Mouse (Mus musculus): Measurements from ENCODE around the gene Psmd13. TPM values are rescaled to one million over a fixed set of nuclear protein-coding genes. Genes with fewer than 3 reads are reported as not detected.

The Psmd13 gene
- polyA plus RNA-seq (2011; ENCODE audit: insufficient read depth, insufficient read length, low read depth, missing spikeins), result 246 and 251 TPM in 2 replicates

DNA sequence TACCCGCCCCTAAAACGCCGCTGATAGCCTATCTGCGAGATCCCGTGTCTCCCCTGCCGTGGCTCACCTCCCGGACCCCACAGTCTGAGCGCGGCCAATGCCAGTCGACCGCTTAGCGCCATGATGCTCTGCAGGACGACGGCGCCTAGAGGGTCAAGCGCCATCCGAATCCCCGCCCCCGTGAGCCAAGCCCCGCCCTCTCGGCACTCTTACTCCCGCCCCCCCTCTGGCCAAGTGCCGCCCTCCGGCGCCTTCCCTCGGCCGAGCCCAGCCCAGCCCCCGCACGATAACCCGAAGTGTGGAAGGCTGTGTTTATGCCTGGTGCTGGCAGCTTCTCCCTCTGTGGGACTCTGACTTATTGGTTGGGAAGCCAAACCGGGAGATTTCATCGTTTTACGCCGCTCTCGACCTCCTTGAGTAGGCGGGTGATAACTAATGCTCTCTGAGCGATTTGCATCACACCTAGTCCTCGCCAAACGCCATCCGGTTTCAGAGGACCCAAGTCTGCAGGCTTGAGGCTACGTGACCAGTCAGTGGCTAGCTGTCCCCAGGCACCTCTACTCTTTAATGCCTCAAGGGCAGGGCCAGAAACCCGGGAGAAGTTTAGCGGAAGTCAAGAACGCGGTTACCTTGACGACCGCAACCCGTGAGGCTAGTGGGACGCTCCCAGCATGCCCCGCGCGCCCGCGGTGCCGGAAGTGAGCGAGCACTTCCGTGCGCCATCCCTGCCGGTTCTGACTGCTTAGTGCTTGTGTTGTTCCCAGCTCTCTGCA, at the start of gene Psmd13, which contains the start of gene Sirt3:
Psmd13 (plus strand) TSS at position 273 of the 773 bp plus-strand sequence.
Sirt3 (minus strand) TSS at position 614 of the 773 bp plus-strand sequence.
- Histone ChIP-seq H3K9ac (ENCODE audit: low read depth, poor library complexity, severe bottlenecking) (peak within 1 kb of the TSS; percentile 59), H3K27ac (ENCODE audit: insufficient read depth, low read length) (peak within 1 kb of the TSS; percentile 7; the same call in 1 of the 2 replicates), H3K9me3 (replicated peaks; ENCODE audit: control insufficient read depth, insufficient read depth, low read length, poor library complexity, severe bottlenecking) (no peaks in the 10 kb centered on the region), H3K36me3 (ENCODE audit: control insufficient read depth, insufficient read depth, low read length, poor library complexity, severe bottlenecking) (peaks cover 7% of the 10 kb centered on the region), H3K4me3 (ENCODE audit: low read depth, low read length) (peak within 1 kb of the TSS; percentile 96), H3K4me1 (ENCODE audit: control insufficient read depth, insufficient read depth, low read length) (no peaks in the 10 kb centered on the region), H3K27me3 (ENCODE audit: control insufficient read depth, insufficient read depth, low read length, poor library complexity, severe bottlenecking) (no peaks in the 10 kb centered on the region)
- no peak for TF ChIP-seq CTCF (IDR thresholded peaks at IDR 0.05; ENCODE audit: low read depth, low read length)
- TF ChIP-seq POLR2A (IDR thresholded peaks at IDR 0.05; ENCODE audit: insufficient read depth, low read length), result peak; percentile 39
- 0 out of 2 replicates have a peak, but pooled peaks have one; percentile 5 for TF ChIP-seq EP300 (IDR thresholded peaks at IDR 0.05; ENCODE audit: insufficient read depth, low read depth, low read length)

DNA sequence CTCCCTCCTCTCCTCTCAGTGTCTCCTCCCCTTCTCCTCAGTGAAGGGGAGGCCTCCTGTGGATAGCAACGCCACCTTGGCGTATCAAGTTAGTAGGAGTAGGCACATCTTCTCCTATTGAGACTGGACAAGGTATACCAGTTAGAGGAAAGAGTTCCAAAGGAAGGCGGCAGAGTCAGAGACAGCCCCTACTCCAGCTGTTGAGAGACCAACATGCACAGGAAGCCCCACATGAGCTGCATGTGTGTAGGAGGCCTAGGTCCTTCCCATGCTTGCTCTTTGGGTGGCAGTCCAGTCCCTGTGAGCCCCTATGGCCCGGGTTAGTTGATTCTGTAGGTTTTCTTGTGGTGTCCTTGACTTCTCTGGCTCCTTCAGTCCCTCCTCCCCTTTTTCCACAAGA, 48.4 kb upstream of the Psmd13 start:
- Histone ChIP-seq H3K27ac (ENCODE audit: insufficient read depth, low read length) (no peak overlapping the region), H3K9ac (ENCODE audit: low read depth, poor library complexity, severe bottlenecking) (no peak overlapping the region), H3K36me3 (ENCODE audit: control insufficient read depth, insufficient read depth, low read length, poor library complexity, severe bottlenecking) (no peaks in the 10 kb centered on the region), H3K27me3 (ENCODE audit: control insufficient read depth, insufficient read depth, low read length, poor library complexity, severe bottlenecking) (no peaks in the 10 kb centered on the region), H3K9me3 (replicated peaks; ENCODE audit: control insufficient read depth, insufficient read depth, low read length, poor library complexity, severe bottlenecking) (no peaks in the 10 kb centered on the region), H3K4me1 (ENCODE audit: control insufficient read depth, insufficient read depth, low read length) (peaks cover 2% of the 10 kb centered on the region), H3K4me3 (ENCODE audit: low read depth, low read length) (no peak overlapping the region)
- TF ChIP-seq EP300 (IDR thresholded peaks at IDR 0.05; ENCODE audit: insufficient read depth, low read depth, low read length) (no peak), CTCF (IDR thresholded peaks at IDR 0.05; ENCODE audit: low read depth, low read length) (no peak), POLR2A (IDR thresholded peaks at IDR 0.05; ENCODE audit: insufficient read depth, low read length) (no peak)

DNA sequence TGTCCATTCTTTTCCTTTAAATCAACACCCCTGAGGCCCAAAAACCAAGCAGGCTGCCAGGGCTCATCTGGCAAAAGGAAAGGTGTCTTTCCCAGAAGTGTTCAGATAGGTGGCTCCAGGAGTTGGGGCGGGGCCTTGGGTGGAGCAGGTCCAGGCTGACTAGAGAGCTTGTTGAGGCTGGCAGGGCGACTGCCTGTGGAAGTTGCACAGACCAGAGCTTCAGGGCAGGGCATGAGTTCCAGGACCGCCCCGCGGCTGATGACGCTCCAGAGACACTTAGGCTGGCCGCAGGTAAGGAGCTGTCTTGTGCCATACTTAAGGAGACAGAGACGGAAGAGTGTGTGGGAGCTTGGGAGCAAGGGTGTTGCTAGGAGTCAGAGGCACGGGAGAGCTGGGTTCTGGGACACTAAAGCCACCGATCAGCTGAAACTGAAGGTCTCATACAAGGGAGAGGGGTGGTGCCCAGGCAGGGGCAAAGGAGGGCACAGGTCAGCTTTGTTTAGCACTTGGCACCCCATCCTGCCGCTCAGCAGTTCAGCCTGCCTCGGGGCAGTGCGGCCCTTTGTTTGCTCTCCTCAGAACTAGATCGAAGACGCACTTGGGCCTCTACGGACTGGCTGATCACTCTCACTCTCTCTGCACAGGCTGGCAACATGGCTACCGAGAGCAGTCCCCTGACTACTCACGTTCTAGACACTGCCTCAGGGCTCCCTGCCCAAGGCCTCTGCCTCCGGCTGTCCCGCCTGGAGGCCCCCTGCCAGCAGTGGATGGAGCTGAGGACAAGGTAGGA, 46.6 kb upstream of the Psmd13 start, which contains the start of gene Urah:
Urah (plus strand) TSS at position 51 of the 790 bp plus-strand sequence.
- peak within 1 kb of the TSS; percentile 37 for H3K9ac ChIP-seq (ENCODE audit: low read depth, poor library complexity, severe bottlenecking)
- no peak for TF ChIP-seq POLR2A (IDR thresholded peaks at IDR 0.05; ENCODE audit: insufficient read depth, low read length)
- no peak for TF ChIP-seq EP300 (IDR thresholded peaks at IDR 0.05; ENCODE audit: insufficient read depth, low read depth, low read length)
- TF ChIP-seq CTCF (IDR thresholded peaks at IDR 0.05; ENCODE audit: low read depth, low read length), result no peak
- no peaks in the 10 kb centered on the region for H3K27me3 ChIP-seq (ENCODE audit: control insufficient read depth, insufficient read depth, low read length, poor library complexity, severe bottlenecking)
- peak within 1 kb of the TSS; percentile 24; the same call in 1 of the 2 replicates for H3K27ac ChIP-seq (ENCODE audit: insufficient read depth, low read length)
- peaks cover 2% of the 10 kb centered on the region for H3K4me1 ChIP-seq (ENCODE audit: control insufficient read depth, insufficient read depth, low read length)
- H3K4me3 ChIP-seq (ENCODE audit: low read depth, low read length), result peak within 1 kb of the TSS; percentile 54
- no peaks in the 10 kb centered on the region for H3K36me3 ChIP-seq (ENCODE audit: control insufficient read depth, insufficient read depth, low read length, poor library complexity, severe bottlenecking)
- no peaks in the 10 kb centered on the region for H3K9me3 ChIP-seq (replicated peaks; ENCODE audit: control insufficient read depth, insufficient read depth, low read length, poor library complexity, severe bottlenecking)

DNA sequence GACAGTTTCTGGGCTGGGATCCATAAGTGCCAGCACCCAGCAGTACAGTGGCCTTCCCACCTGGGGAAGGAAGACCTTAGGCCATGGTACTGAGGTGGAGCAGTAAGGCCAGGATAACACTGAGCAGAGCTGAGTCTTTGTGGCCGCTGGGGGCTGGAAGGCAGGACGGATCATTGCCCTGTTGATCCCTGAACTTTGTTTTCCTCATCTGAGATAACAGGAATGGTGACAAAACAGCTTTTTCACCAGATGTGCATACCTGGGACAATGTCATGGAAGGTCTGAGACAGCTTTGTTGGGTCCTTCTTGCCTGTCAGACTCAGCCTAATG, 46.0 kb upstream of the Psmd13 start:
- Histone ChIP-seq H3K27ac (ENCODE audit: insufficient read depth, low read length) (no peak overlapping the region), H3K9me3 (replicated peaks; ENCODE audit: control insufficient read depth, insufficient read depth, low read length, poor library complexity, severe bottlenecking) (no peaks in the 10 kb centered on the region), H3K27me3 (ENCODE audit: control insufficient read depth, insufficient read depth, low read length, poor library complexity, severe bottlenecking) (no peaks in the 10 kb centered on the region), H3K4me3 (ENCODE audit: low read depth, low read length) (peak overlapping the region; percentile 54), H3K36me3 (ENCODE audit: control insufficient read depth, insufficient read depth, low read length, poor library complexity, severe bottlenecking) (no peaks in the 10 kb centered on the region), H3K4me1 (ENCODE audit: control insufficient read depth, insufficient read depth, low read length) (peaks cover 2% of the 10 kb centered on the region), H3K9ac (ENCODE audit: low read depth, poor library complexity, severe bottlenecking) (peak overlapping the region; percentile 37)
- TF ChIP-seq EP300 (IDR thresholded peaks at IDR 0.05; ENCODE audit: insufficient read depth, low read depth, low read length) (no peak), POLR2A (IDR thresholded peaks at IDR 0.05; ENCODE audit: insufficient read depth, low read length) (no peak), CTCF (IDR thresholded peaks at IDR 0.05; ENCODE audit: low read depth, low read length) (no peak)

DNA sequence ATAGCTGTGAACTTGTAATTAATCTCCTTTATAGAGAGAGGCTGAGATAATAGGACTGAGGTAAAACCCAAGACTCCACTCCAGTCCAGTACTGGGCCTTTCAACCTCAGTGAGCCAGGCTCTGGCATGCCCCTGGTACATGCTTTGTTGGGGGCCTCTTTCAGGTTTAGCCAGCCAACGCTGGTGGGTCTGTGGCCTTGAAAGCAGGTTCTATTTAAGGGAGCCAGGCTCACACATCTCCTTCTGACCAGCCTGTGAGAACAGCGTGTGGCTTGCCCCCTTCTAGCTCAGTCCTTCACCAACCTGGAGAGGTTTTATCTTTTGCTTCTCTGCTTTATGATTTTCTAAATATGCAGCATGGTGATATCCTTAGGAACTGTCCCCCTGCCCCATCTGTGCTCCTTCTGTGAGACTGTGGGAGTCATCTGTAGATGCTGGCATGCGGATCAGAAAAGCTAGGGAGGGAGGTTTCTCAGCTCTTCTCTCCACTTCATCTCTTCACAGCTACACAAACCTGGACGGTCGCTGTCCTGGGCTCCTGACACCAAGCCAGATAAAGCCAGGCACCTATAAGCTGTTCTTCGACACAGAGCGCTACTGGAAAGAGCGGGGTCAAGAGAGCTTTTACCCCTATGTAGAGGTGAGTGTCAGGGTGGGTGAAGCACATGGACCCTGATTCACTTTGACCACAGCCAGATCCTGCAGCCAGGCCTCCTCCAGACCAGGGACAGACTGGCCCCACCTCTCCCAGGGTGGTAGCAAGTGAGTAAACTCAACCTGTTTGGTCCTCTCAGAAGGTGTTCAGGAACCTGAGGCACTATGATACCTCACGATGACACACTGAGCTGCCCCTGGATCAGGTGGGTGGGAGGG, 45.3 kb upstream of the Psmd13 start:
- H3K36me3 ChIP-seq (ENCODE audit: control insufficient read depth, insufficient read depth, low read length, poor library complexity, severe bottlenecking), result no peaks in the 10 kb centered on the region
- H3K27ac ChIP-seq (ENCODE audit: insufficient read depth, low read length), result no peak overlapping the region
- no peaks in the 10 kb centered on the region for H3K27me3 ChIP-seq (ENCODE audit: control insufficient read depth, insufficient read depth, low read length, poor library complexity, severe bottlenecking)
- peaks cover 2% of the 10 kb centered on the region for H3K4me1 ChIP-seq (ENCODE audit: control insufficient read depth, insufficient read depth, low read length)
- TF ChIP-seq CTCF (IDR thresholded peaks at IDR 0.05; ENCODE audit: low read depth, low read length) (no peak), EP300 (IDR thresholded peaks at IDR 0.05; ENCODE audit: insufficient read depth, low read depth, low read length) (no peak), POLR2A (IDR thresholded peaks at IDR 0.05; ENCODE audit: insufficient read depth, low read length) (no peak)
- H3K4me3 ChIP-seq (ENCODE audit: low read depth, low read length), result no peak overlapping the region
- H3K9me3 ChIP-seq (replicated peaks; ENCODE audit: control insufficient read depth, insufficient read depth, low read length, poor library complexity, severe bottlenecking), result no peaks in the 10 kb centered on the region
- no peak overlapping the region for H3K9ac ChIP-seq (ENCODE audit: low read depth, poor library complexity, severe bottlenecking)
